Mouse (Mus musculus) MEL (cell line): ENCODE measurements around the gene Veph1. TPM values are rescaled to one million over a fixed set of nuclear protein-coding genes. Genes with fewer than 3 reads are reported as not detected.
A peak's percentile ranks its signal among the peaks of the same experiment; 100 is the strongest.

Experiments
- DNase-seq: peaks from one replicate; pipeline ENCODE4 v3.0.0; 2011; ENCODE audit warnings: low read depth, low spot score
- H3K27ac ChIP-seq: 2 replicates; pipeline ENCODE4 v1.5.1; 2012; ENCODE audit warnings: low read depth, mild to moderate bottlenecking, control low read depth, low read length, moderate library complexity; ENCODE audit not compliant: control insufficient read depth
- H3K27me3 ChIP-seq, 2 experiments: fragments of 150-350 bp in 1 of 2; sonication (generic) in 1 of 2; 2 replicates each; pipeline ENCODE4 v1.6.1; 2012; ENCODE audit warnings: low read length in 2 of 2, mild to moderate bottlenecking in 2 of 2, improper control_type of control experiment in 1 of 2, moderate library complexity in 1 of 2; ENCODE audit not compliant: insufficient read depth in 2 of 2, control insufficient read depth in 1 of 2
- H3K36me3 ChIP-seq, 2 experiments: 2 replicates each; pipeline ENCODE4 v1.6.1; 2012 to 2014; ENCODE audit warnings: low read length in 2 of 2, improper control_type of control experiment in 1 of 2, inconsistent platforms in 1 of 2, mild to moderate bottlenecking in 1 of 2; ENCODE audit not compliant: insufficient read depth in 2 of 2, control insufficient read depth in 1 of 2
- H3K4me1 ChIP-seq, 2 experiments: fragments of 150-350 bp in 1 of 2; sonication (generic) in 1 of 2; 2 replicates each; pipeline ENCODE4 v1.6.1; 2012; ENCODE audit warnings: low read length in 2 of 2, improper control_type of control experiment in 1 of 2, mild to moderate bottlenecking in 1 of 2; ENCODE audit not compliant: insufficient read depth in 2 of 2, control insufficient read depth in 1 of 2
- H3K4me3 ChIP-seq, 2 experiments: fragments of 150-350 bp in 1 of 2; sonication (generic) in 1 of 2; 2 replicates each; pipeline ENCODE4 v1.5.1; 2012; ENCODE audit warnings: low read depth in 2 of 2, low read length in 2 of 2, mild to moderate bottlenecking in 2 of 2, moderate library complexity in 2 of 2, control low read depth in 1 of 2, improper control_type of control experiment in 1 of 2; ENCODE audit not compliant: control insufficient read depth in 1 of 2, insufficient read depth in 1 of 2
- H3K79me2 ChIP-seq: 2 replicates; pipeline ENCODE4 v1.6.1; 2012; ENCODE audit warnings: mild to moderate bottlenecking, low read length, moderate library complexity; ENCODE audit not compliant: control insufficient read depth, poor library complexity, insufficient read depth
- H3K9ac ChIP-seq: 2 replicates; pipeline ENCODE4 v1.6.1; 2012; ENCODE audit warnings: low read depth, mild to moderate bottlenecking, control low read depth, low read length, moderate library complexity; ENCODE audit not compliant: control insufficient read depth, poor library complexity, severe bottlenecking
- H3K9me3 ChIP-seq: fragments of 150-350 bp; sonication (generic); replicated peaks from 2 replicates; pipeline ENCODE4 v1.6.1; 2012; ENCODE audit warnings: mild to moderate bottlenecking, low read length, improper control_type of control experiment, moderate library complexity; ENCODE audit not compliant: insufficient read depth
- BHLHE40 ChIP-seq: IDR thresholded peaks from 2 replicates; pipeline ENCODE4 v1.6.1; 2012; ENCODE audit warnings: low read depth, mild to moderate bottlenecking, inconsistent platforms, low read length, improper control_type of control experiment, borderline replicate concordance
- ELF1 ChIP-seq: IDR thresholded peaks from 2 replicates; pipeline ENCODE4 v1.6.1; 2014; ENCODE audit warnings: low read depth, mild to moderate bottlenecking, inconsistent platforms, low read length, improper control_type of control experiment, moderate library complexity
- ETS1 ChIP-seq: IDR thresholded peaks from 2 replicates; pipeline ENCODE4 v1.6.1; 2012; ENCODE audit warnings: low read depth, mild to moderate bottlenecking, inconsistent platforms, low read length, improper control_type of control experiment, moderate library complexity
- GABPA ChIP-seq: IDR thresholded peaks from 2 replicates; pipeline ENCODE4 v1.6.1; 2012; ENCODE audit warnings: low read depth, mild to moderate bottlenecking, inconsistent platforms, low read length, improper control_type of control experiment, moderate library complexity
- JUND ChIP-seq: IDR thresholded peaks from 2 replicates; pipeline ENCODE4 v1.6.1; 2011; ENCODE audit warnings: low read depth, mild to moderate bottlenecking, improper control_type of control experiment, low read length
- MAFK ChIP-seq: IDR thresholded peaks from 2 replicates; pipeline ENCODE4 v1.6.1; 2011; ENCODE audit warnings: low read depth, mild to moderate bottlenecking, low read length, improper control_type of control experiment, borderline replicate concordance
- MAX ChIP-seq: IDR thresholded peaks from 2 replicates; pipeline ENCODE4 v1.6.1; 2011; ENCODE audit warnings: low read length, improper control_type of control experiment
- MEF2A ChIP-seq: IDR thresholded peaks from 2 replicates; pipeline ENCODE4 v1.6.1; 2014; ENCODE audit warnings: low read depth, mild to moderate bottlenecking, inconsistent platforms, low read length, improper control_type of control experiment; ENCODE audit not compliant: poor library complexity, insufficient replicate concordance, severe bottlenecking; ENCODE audit errors: extremely low read depth
- MXI1 ChIP-seq: IDR thresholded peaks from 2 replicates; pipeline ENCODE4 v1.6.1; 2011; ENCODE audit warnings: mild to moderate bottlenecking, low read depth, low read length, improper control_type of control experiment
- NRF1 ChIP-seq: IDR thresholded peaks from 2 replicates; pipeline ENCODE4 v1.6.1; 2014; ENCODE audit warnings: low read depth, mild to moderate bottlenecking, inconsistent platforms, low read length, improper control_type of control experiment, moderate library complexity; ENCODE audit not compliant: poor library complexity, insufficient read depth, severe bottlenecking
- POLR2A ChIP-seq, 2 experiments: IDR thresholded peaks; 2 replicates each; pipeline ENCODE4 v1.6.1; 2011 to 2012; ENCODE audit warnings: low read length in 2 of 2, mild to moderate bottlenecking in 2 of 2, control low read depth in 1 of 2, improper control_type of control experiment in 1 of 2, low read depth in 1 of 2, moderate library complexity in 1 of 2; ENCODE audit not compliant: control insufficient read depth in 1 of 2, insufficient read depth in 1 of 2, poor library complexity in 1 of 2
- POLR2AphosphoS2 ChIP-seq: IDR thresholded peaks from 2 replicates; pipeline ENCODE4 v1.6.1; 2011; ENCODE audit warnings: low read length, improper control_type of control experiment
- POLR2AphosphoS5 ChIP-seq: IDR thresholded peaks from 2 replicates; pipeline ENCODE4 v1.6.1; 2012; ENCODE audit warnings: low read depth, borderline replicate concordance, mild to moderate bottlenecking, inconsistent platforms, low read length, moderate library complexity, mixed read lengths
- RCOR1 ChIP-seq: IDR thresholded peaks from 2 replicates; pipeline ENCODE4 v1.6.1; 2012; ENCODE audit warnings: low read depth, mild to moderate bottlenecking, inconsistent platforms, low read length, improper control_type of control experiment
- SIN3A ChIP-seq: IDR thresholded peaks from 2 replicates; pipeline ENCODE4 v1.6.1; 2012; ENCODE audit warnings: low read length, improper control_type of control experiment, inconsistent platforms
- TBP ChIP-seq: IDR thresholded peaks from 2 replicates; pipeline ENCODE4 v1.8.0; 2011; ENCODE audit warnings: low read depth, low read length, improper control_type of control experiment
- USF2 ChIP-seq, 2 experiments: IDR thresholded peaks; 2 replicates each; pipeline ENCODE4 v1.6.1; 2011 to 2012; ENCODE audit warnings: improper control_type of control experiment in 2 of 2, low read length in 2 of 2, borderline replicate concordance in 1 of 2, inconsistent platforms in 1 of 2, low read depth in 1 of 2, mild to moderate bottlenecking in 1 of 2; ENCODE audit not compliant: insufficient read depth in 1 of 2
- ZC3H11A ChIP-seq: IDR thresholded peaks from 2 replicates; pipeline ENCODE4 v1.6.1; 2012; ENCODE audit warnings: low read depth, mild to moderate bottlenecking, inconsistent platforms, low read length, improper control_type of control experiment
- ZKSCAN1 ChIP-seq: IDR thresholded peaks from 2 replicates; pipeline ENCODE4 v1.6.1; 2012; ENCODE audit warnings: low read depth, mild to moderate bottlenecking, inconsistent platforms, low read length, improper control_type of control experiment, moderate library complexity
- ZNF384 ChIP-seq: IDR thresholded peaks from 2 replicates; pipeline ENCODE4 v1.6.1; 2012; ENCODE audit warnings: low read depth, mild to moderate bottlenecking, inconsistent platforms, low read length, improper control_type of control experiment
- polyA plus RNA-seq, 2 experiments: library from polyadenylated mRNA; stranded (reverse) in 1 of 2; unstranded in 1 of 2; fragments of >175 nt in 1 of 2; fragments of >200 nt in 1 of 2; gene quantifications; 2 replicates each; pipeline versions ENCODE4 v1.2.1 to v1.2.4; 2012; ENCODE audit warnings: low replicate concordance in 2 of 2, low read depth in 1 of 2; ENCODE audit not compliant: insufficient read length in 2 of 2, insufficient read depth in 1 of 2, missing spikeins in 1 of 2
- total RNA-seq: library from RNA; depleted of rRNA; stranded (reverse); fragments of 300-350 nt; gene quantifications from 2 replicates; pipeline ENCODE4 v1.2.3, GENCODE M21; 2012

The Veph1 gene
- total and polyA plus RNA-seq, 3 experiments, result 0.01 TPM; not detected in 2

- Histone ChIP-seq H3K27ac (no peak overlapping the region), H3K36me3 (no peaks in the 10 kb centered on the region), H3K9me3 (no peaks in the 10 kb centered on the region), H3K27me3 (no peaks in the 10 kb centered on the region; a peak in 2 of 4 replicates), H3K9ac (no peak overlapping the region), H3K79me2 (no peaks in the 10 kb centered on the region), H3K4me3 (no peak overlapping the region), H3K4me1 (no peaks in the 10 kb centered on the region)
- TF ChIP-seq BHLHE40, result no peak
- TF ChIP-seq RCOR1, result no peak
- no peak for TF ChIP-seq USF2 (IDR thresholded peaks at IDR 0.05; ENCODE audit: borderline replicate concordance in 1 of 2, insufficient read depth in 1 of 2, low read depth in 1 of 2, low read length in 2 of 2)
- no peak for TF ChIP-seq POLR2A (IDR thresholded peaks at IDR 0.05; ENCODE audit: control insufficient read depth in 1 of 2, insufficient read depth in 1 of 2, low read depth in 1 of 2, low read length in 2 of 2, poor library complexity in 1 of 2)
- no peak for TF ChIP-seq MAX
- no peak for TF ChIP-seq SIN3A
- TF ChIP-seq POLR2AphosphoS2, result no peak
- TF ChIP-seq MEF2A, result no peak
- no peak for TF ChIP-seq ETS1
- TF ChIP-seq POLR2AphosphoS5, result no peak
- TF ChIP-seq ZKSCAN1, result no peak
- TF ChIP-seq MAFK, result no peak
- TF ChIP-seq TBP, result no peak
- TF ChIP-seq ZNF384, result no peak
- no peak for TF ChIP-seq ZC3H11A
- no peak for TF ChIP-seq GABPA
- no peak for TF ChIP-seq NRF1
- TF ChIP-seq JUND, result no peak
- no peak for TF ChIP-seq MXI1
- DNase-seq, result no peak
Measured at GRCm38 (mm10) chr3:66131264-66131950, 165.2 kb downstream of the Veph1 start.

GRCm38 (mm10) chr3:66129689-66130088 lies 166.9 kb downstream of the Veph1 start:
- no peaks in the 10 kb centered on the region; a peak in 2 of 4 replicates for H3K27me3 ChIP-seq

More at GRCm38 (mm10) chr3:66129689-66130088, 166.9 kb downstream of the Veph1 start:
- H3K9me3 ChIP-seq, result no peaks in the 10 kb centered on the region
- H3K27ac ChIP-seq, result no peak overlapping the region
- H3K36me3 ChIP-seq, result no peaks in the 10 kb centered on the region
- peak; percentile 7 for DNase-seq
- no peaks in the 10 kb centered on the region for H3K79me2 ChIP-seq
- TF ChIP-seq ELF1, result no peak
- H3K4me3 ChIP-seq, result no peak overlapping the region
- no peaks in the 10 kb centered on the region for H3K4me1 ChIP-seq
- H3K9ac ChIP-seq, result no peak overlapping the region
